Mouse (Mus musculus) brain, adult 2 months (tissue): Measurements from ENCODE around the gene Tnrc6c.
"Not testable (repeated sequence)": the region's sequence is repeated elsewhere in the genome, so short reads cannot be mapped to it uniquely, and the experiment has no call there.

Source experiments
- DNase-seq: peaks from one replicate; pipeline ENCODE4 v3.0.0; 2011; ENCODE audit warnings: low read depth, low spot score

The Tnrc6c gene

DNA sequence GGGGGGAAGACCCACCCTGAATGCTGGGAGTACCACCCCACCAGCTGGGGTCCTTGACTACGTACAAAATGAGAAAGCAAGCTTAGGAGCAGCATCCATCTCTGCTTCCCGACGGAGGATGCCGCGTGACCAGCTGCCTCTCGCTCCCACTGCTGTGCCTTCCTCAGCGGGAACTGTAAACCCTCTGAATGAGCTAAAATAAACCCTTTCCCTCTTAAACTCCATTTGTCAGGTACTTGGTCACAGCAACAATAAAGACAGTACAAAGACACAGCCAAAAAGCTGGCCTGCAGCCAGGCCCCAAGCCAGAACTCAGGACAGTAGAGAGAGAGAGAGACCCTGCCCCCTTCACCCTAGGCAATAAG is 115.6 kb downstream of the Tnrc6c start:
- DNase-seq = no peak

DNA sequence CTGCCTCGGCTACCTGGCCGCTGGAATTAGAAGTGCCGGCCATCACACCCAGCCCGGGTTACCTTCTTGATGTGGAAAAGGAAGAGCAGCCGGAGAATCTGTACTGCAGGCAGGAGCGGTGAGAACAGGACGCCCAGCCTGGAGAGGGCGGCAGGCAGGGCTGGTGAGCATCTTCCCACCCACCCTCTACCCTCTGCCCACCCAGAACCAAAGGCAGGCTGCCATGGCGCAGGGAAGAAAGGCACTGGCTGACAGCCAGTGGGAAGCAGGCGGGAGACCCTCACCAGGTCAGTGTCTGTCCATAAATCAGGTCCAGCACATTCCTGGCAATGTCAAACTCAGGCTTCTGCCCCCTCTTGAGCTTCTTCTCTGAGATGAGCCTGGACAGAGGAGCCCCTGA is 116.3 kb downstream of the Tnrc6c start:
- no peak for DNase-seq

DNA sequence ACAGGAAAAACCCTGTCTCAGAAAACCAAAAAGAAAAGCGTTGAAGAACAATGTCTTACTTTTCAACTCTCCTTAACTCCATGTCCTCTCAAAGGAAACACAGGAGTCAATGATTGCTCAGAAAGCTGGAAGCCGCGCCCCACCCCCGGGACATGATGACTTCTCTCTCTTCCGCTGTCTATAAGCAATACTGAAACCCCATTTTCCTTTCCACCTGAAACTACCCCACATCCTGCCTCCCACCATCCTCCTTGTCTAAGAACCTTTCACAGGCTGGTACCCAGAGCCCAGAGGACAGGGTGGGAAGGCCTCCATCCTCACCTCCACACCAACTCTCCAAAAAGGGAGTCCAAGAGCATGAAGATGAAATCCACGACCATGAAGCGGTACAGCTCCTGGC is 118.3 kb downstream of the Tnrc6c start:
- DNase-seq = no peak

DNA sequence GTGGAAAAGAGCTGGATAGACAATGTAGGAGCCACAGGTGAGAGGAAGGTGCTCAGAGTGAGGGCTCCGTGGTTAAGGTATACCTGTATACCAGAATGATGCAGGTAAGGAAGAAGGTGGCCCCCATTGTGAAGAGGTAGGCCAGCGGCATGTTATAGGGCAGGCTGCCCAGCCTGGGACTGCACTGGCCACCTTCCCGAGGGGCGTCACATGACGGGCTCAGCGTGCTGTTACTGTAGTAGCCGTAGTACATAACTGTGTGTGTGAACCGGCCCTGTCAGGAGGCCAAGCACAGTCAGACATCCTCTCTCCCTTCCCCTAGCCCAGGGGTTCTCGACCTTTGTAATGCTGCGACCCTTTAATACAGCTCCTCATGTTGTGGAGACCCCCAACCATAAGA is 120.8 kb downstream of the Tnrc6c start:
- no peak for DNase-seq

DNA sequence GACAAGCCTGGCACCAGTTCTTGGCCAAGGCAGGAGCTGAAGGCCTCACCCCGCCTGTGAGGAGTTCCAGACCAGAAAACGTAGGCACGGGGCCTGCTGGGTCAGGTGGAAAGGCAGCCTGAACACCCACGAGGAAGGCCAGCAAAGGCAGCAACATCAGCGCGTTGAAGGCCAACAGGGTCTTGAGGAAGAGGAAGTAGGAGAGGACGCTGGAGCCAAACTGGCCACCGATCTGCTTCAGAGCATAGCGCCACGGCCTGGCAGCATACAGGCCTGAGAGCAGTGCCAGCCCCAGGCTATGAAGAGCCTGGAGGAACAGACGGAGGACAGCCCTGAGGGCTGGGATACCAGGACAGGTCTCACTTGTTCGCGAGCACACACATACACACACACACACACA is 121.5 kb downstream of the Tnrc6c start:
- DNase-seq = no peak

DNA sequence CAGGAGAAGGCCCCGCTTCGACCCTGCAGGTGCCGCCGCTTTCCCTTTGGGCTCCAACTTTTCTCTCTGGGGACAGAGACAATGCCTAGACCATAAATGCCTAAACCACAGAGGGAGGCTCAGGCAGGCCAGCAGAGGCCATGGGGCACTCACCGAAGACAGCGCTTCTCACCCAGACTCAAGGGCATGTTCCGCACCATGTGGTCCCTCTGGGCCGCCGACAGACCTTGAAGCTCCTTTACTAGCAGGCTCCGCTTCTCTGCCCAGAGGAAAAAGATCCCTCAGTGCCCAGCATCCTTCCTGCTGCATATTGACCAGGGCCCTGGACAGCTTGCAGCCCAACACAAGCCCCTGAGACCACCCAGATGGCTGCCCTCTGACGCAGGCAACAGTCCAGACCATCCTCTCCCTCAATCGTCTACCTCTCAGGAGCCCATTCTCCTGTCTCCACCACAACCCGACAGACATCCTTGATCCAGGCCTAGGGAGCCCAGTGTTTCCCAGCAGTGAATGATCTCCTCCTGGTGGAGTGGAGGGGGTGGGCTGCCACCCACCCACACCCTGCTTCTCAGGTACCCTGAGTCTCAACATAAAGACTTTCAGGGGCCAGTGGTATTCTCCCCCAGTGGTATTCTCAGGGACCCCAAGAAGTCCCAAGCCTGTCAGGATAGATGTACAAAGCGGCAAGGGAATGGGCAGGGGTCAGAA is 122.2 kb downstream of the Tnrc6c start:
- no peak for DNase-seq

DNA sequence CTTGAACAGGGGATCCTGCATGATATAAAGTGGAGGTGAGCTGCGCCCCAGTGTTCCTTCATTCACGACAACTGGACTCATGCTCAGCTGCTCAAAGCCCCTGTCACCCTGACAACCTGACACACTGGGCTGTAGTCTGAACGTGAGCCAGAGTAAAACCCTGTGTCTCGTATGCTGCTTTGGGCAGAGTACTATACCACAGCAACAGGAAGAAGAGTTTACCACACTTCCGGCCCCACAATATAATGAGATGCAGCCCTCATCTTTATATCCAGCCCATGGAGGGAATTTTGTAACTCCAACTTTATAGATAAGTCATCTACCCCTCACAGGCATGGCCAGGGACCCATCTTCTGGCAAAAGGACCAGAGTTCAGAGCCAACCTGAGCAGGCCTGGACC is 123.0 kb downstream of the Tnrc6c start:
- no peak for DNase-seq

DNA sequence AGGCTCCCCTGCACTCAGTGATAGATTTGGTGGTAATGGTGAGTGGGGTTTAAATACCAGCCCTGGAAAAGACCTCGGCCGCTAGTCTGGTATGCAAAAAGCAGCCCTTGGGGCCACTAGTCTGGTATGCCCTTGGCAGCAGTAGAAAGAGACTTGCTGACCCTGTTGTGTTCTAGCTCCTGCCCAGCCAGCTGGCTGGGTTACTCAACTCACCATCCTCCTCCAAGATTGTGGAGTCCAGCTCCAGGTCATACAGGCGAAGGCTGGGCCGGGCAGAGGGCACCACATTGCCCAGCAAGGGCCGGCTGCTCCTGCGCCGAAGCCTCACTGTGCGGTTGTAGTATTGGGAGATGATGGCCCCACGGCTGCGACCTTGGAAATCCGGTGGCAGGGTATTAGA is 123.9 kb downstream of the Tnrc6c start:
- DNase-seq = no peak

DNA sequence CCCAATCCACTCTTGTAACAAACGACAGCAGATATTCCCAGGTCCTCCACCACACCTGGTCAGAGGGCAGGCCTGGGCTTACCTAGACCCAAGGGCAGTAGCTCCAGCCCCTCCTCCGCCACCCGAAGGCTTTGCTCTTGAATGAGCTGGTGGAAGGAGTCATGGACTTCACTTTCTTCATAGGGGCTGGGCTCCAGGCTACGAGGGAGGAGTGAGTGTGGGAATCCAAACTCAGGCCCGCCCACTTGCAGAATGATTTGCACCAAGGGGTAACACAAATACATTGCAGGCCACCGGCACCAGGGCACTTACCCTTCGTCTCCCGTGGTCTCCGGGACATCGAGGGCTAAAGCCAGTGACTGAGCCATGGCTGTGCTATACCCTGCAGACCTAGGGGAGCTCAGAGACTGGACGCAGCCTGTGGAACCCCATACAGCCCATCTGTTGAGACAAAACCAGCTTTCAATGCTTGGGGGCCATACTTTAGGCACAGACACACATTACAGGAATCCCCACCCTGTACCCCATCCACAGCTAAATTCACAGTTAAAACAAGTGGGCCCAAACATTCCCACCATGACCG is 124.9 kb downstream of the Tnrc6c start:
- DNase-seq = no peak

DNA sequence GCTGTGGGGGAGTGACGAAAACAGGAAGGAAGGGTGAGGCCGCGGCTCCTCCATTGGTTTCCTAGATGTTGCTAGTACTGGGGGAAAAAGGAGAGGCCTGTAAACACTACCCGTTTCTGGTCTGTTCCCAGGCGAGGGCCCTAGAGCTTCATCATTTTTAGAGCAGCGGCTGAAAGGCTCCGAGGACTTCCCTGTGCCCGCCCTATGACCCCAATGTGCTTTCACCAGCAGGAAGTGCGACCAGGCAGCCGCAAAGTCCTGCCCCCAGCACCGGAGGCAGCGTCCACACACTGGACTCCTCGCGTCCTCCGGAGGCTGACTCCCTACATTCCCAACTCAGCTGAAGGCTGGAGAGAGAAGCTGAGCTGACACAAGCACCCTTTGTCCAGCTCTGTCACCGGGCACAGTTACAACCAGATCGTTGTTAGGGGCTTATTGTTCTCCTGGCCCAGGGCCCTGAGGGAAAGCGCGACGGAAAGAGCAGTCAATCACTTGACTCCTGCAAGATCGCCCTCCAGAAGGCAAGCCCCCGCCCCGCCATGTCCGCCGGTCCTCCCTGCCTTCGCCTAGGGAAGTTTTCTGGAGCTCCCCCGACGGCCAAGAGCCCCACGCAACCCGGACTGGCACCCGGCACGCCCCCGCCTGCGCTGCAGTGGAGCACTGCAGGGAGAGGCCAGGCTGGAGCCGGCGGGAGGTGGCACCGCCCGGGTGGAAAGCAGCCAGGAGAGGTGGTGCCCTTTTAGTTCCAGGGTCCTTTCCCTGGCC is 125.5 kb downstream of the Tnrc6c start:
- peak; percentile 92 for DNase-seq

DNA sequence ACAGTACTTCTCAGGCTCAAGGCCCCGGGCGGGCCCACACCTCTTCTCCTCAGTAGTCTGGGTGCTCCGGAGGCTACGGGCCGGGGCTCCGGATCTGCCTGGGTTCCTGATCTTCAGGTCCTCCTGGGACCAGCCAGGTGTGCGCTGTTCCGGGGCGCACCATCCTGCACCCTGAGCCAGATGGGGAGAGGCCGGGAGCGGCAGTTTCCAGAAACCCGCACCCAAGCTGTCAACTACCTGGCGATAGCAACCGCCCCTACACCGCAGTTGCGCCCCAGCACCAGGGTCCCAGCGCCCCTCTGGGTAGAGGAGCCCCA is 126.1 kb downstream of the Tnrc6c start:
- no peak for DNase-seq

DNA sequence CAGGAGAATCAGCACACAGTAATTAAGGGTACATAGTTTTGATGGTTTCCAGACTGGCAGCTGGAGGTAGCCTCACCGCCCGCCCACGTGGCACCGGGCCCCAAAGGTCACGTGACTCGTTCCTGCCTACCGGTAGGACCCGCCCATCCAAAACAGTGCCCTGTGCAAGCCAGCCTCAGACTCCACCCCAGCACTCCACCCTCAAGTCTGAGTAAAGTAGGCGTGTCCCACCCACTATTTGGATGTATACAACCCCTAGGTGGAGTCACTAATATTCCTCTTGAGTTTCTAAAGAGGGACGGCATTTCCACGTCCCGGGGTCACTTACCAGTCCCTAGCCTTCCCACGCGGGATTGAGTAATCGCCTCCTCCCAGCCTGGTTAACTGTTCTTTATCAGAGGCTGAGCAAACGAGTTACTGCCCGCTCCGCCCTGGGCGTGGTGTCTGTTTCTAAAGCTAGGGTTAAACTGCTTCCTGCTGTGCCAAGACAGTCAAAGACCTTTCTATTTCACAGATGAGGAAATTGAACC is 126.6 kb downstream of the Tnrc6c start:
- peak; percentile 57 for DNase-seq

DNA sequence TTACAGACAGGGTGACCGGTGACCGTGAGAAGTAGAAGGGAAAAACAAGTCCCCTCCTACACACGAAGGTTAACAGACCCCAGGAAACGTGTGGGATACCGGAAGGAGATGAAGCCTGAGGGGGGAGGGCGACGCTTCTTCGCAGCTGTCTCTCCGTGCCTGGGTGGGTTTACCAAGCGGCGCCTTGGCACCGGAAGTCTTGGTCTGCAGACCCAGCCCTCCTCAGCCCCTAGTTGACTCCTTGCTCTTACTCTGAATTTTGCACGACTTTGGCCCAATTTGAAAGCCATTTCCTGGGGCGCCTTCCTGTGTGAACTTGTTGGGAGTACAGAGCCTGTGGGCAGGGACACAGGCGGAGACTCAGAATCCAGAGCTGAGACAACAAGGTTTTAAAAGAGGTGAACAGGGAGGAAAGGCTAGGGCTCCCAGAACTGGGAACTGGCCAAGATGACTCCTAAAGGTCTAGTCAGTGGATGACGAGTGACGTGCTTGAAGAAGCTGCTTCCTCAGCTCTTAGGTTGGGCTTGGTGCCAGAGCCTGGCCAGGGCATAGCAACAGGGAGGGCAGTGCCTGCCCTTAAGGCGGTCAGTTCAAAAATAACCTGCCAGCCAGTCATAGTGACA is 127.2 kb downstream of the Tnrc6c start:
- peak; percentile 48 for DNase-seq

DNA sequence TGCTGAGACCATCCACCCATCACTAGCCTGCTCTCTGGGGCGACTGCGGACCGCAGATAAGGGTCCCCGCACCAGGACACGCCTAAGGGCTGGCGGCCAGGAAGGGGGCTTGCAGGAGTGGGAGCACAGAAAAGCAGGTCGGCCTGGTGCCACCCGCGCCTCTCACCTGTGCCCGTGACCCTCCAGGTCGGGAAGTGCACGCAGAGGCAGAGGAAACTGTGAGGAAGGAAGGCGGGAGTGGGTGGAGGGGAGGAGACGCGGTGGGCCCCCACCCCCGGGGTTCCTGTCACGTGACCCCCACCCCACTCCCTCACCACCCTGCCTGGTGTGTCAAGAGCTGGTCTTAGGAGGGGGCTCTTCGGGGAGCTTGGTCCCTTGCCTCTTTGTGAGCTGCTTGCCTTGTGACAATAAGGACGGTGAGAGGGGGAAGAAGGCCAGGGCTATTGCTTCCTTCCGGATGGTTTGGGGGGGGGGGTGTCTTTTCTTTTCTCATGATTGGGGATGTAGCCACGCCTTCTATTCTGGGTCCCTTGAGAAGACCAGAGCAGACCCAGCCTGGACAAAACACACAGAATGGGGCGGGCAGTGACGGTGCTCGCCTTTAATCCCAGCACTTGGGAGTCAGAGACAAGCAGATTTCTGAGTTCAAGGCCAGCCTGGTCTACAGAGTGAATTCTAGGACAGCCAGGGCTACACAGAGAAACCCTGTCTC is 128.1 kb downstream of the Tnrc6c start, which contains the start of the genes Tmc8 and Tmc6:
Gene Tmc8, plus strand, starts transcription at position 84 of the 712 bp plus-strand sequence.
Gene Tmc6, minus strand, starts transcription at position 206 of the 712 bp plus-strand sequence.
- DNase-seq = no peak

DNA sequence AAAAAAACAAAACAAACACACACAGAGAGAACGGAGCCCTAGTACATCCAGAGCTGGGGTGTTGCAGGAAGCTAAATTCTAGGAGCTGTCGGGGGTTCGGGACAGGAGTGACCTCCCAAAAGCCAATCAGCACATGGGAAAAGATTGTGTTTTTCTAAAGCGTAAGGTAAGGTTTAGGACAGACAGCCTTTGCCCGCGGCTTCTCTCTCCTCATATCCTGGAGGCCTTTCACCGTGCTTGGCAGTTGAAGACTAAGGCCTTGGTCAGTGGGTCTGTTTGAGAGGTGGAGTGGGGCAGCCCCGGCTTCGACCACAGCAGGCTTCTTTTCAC is 128.6 kb downstream of the Tnrc6c start:
- DNase-seq = no peak

DNA sequence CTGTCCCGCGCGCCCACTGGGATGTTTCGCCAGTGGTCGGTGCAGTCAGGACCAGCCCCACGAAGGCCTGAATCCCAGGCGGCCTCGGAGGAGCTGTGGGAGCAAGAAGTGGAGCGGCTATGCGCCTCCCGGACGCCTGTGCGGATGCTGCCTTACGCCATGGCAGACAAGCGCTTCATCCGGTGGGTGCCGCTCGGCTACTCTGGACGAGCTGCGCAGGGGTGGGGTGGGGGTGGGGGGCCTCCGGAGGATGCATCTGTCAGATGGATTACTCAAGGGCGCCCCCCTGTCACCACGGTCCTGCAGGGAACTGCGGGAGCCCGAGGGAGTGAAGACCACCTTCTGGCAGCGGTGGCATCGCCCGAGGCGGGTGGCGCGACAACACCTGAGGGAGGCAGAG is 129.0 kb downstream of the Tnrc6c start:
- DNase-seq = peak; percentile 53

DNA sequence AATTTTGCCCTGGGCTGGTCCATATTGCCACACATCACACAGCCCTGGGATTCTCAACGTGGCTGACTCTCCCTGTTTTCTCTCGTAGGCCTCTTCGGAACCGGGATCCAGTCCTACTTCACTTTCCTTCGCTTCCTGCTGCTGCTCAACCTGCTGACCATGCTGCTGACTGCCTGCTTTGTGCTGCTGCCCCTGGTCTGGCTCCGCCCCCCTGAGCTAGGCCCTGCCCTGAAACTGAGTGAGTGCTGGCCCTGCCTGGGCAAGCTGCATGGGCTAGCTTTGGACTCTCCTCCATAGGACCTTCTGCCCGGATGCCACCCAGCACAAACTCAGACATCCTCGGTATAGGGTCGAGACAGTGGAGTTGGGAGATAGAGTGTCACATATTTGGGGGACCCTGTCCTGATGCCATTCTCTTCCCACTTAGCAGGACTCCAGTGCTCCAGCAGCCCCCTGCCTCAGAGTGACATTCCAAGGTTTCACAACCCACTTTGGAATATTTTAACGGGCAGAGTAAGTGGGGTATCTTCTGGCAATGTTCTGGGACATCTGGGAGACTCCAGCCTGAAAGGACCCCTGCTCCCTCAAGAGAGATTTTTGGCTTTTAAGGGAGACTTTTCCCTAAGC is 129.7 kb downstream of the Tnrc6c start:
- DNase-seq = no peak

DNA sequence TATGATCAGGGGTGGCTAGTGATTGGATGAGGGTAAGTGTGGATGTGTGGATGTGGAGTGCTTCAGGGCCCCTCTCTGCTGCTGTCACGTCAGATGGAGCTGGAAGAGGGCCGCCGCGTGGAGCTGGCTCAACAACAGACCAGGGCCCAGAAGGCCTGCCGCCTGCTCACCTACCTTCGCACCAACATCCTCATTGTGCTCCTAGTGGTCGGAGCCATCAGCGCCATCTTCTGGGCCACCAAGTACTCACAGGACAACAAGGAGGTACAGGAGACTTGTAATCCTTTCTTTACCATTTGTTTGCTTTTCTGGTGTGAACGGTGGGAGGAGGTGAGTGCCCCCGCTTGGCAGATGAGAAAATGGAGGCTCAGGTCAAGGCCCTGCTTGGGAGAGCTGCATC is 132.2 kb downstream of the Tnrc6c start:
- peak; percentile 87 for DNase-seq

DNA sequence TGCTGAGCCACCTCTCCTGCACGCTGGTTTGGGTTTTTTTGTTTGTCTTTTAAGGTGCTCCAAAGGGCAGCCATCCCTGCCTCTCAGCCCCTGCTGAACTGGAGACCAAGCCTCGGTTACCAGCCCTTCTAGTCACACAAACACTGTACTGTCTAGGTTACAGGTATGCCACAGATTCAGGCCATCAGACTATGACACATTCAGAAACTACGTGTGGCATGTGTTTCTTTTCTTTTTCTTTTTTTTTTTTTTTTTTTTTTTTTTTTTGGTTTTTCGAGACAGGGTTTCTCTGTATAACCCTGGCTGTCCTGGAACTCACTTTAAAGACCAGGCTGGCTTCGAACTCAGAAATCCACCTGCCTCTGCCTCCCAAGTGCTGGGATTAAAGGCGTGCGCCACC is 134.4 kb downstream of the Tnrc6c start:
- not testable (repeated sequence) for DNase-seq

DNA sequence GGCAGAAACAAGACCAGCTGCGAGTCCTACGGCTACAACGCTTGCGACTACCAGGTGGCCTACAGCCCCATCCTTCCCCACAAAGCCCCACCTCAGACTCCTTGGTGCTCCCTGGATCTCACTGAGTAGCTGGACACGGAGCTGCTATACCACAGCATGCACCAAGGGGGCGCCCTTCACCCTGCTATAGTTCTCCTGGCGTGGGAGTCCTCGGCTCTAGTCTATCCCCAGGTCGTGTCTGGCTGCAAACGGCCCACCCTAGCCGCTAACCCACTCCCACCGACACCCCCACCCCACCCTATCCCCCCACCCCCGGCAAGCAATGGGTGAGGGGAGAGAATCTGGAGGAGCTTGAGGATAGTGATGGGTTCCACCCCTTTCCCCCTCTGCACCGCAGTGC is 136.2 kb downstream of the Tnrc6c start:
- peak; percentile 63 for DNase-seq

DNA sequence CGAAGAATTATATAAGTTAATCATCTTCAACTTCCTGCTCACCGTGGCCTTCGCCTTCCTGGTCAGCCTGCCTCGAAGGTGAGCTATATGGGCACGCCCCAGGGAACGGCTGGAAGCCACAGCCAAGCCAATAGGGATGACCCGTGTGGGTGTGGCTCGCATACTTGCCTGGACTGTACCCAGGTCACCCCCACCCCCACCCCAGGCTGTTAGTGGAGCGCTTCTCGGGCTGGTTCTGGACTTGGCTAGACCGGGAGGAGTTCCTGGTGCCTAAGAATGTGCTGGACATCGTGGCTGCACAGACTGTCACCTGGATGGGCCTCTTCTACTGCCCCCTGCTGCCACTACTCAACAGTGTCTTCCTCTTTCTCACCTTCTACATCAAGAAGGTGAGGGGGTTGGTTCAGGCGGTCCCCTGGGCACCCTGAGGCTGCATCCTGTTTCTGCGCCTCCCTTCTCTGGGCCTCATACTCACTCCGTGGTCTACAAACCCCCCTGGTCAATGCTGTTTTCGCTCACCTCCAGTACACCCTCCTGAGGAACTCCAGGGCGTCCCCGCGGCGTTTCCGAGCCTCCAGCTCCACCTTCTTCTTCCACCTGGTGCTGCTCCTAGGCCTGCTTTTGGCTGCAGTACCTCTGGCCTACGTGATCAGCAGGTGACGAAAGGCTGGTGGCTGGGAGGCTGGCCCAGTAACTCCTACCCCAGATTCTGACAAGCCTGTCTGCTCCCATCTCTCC is 136.8 kb downstream of the Tnrc6c start:
- DNase-seq = no peak
